Mouse (Mus musculus) heart, postnatal 0 days (tissue): ENCODE measurements around the gene Akna.

Source experiments
- CTCF ChIP-seq: IDR thresholded peaks from 2 replicates; pipeline ENCODE4 v1.5.1; 2016; ENCODE audit warnings: antibody characterized with exemption, control low read depth, low read depth
- EP300 ChIP-seq: IDR thresholded peaks from 2 replicates; pipeline ENCODE4 v1.6.1; 2016; ENCODE audit warnings: antibody characterized with exemption, low read depth

- no peak for TF ChIP-seq EP300
- TF ChIP-seq CTCF, result no peak
Measured at GRCm38 (mm10) chr4:63391322-63391721, 11.8 kb downstream of the Akna start.
